Mouse (Mus musculus) monocyte, adult 59 days (primary cell): ENCODE data around the gene Smtnl2. TPM values are rescaled to one million over a fixed set of nuclear protein-coding genes. Genes with fewer than 3 reads are reported as not detected.

Source experiments
- total RNA-seq, 2 experiments: library from RNA; stranded (reverse); gene quantifications; one replicate each; pipeline ENCODE4 v1.2.4; 2023

Gene Smtnl2
- total RNA-seq = 1 to 10 TPM in 1 of 2 experiments, not detected in 1; 2.3 TPM

DNA sequence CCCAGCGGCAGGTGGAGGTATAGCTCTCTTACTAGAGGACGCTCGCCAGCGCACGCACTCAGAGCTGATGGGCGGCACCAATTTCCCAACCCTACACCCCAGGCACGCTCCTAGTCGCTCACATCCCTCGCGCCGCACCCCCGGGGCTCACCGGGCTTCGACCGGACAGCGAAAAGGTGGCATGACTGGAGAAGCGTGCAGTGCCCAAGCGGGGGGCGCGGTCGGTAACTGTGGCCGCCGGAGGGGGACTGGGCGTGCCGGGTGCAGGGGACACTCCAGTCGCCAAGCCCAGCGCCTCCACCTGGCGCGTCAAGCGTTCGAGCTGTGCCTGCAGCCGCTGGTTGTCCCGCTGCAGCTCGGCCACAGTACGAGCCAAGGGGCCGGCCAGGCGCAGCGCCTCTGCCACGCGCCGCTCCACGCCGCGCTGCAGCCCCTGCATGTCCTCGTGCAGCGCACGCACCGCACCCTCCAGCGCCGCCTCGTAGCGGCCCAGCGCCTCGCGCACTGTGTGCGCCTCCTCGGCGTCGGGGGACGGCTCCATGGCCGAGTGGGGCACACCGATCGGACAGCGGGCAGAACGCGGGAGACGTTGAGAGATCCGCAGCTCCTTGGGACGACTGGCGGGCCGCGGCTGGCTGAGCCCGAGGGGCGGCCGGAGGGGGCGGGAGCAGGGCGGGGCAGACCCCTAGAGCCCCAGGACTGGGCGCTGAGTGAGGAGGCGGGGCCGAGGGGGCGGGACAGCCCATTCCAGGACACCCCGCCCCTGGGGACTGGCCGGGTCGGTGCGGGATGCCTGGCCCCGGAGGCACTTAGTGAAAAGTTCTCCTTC is at the start of gene Smtnl2:
Gene Smtnl2 (minus strand): TSS at position 621 of the 829 bp plus-strand sequence.

GRCm38 (mm10) chr11:72440965-72441664 is 29.6 kb upstream of the Smtnl2 start, which contains the start of gene Mybbp1a:
Mybbp1a (plus strand) TSS chr11:72441355.

GRCm38 (mm10) chr11:72434963-72435693 is 23.6 kb upstream of the Smtnl2 start, which contains the start of gene Ggt6:
Ggt6 (plus strand) TSS chr11:72435526.

DNA sequence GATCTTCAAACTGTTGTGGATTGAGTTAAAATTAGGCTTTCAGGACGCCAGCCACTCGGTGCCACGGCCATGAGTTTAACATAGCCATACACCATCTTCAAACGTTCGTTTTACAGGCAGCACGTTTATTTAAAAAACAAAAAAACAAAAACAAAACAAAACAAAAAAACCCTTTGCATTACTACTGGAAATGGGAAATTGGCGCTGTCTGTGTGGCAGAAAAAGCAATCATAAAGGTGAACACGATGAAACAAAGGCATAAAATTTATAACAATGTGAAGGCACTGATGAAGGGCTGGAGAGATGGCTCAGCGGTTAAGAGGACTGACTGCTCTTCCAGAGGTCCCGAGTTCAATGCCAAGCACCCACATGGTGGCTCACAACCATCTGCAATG is 49.2 kb downstream of the Smtnl2 start, which contains the start of gene Tekt1:
Gene Tekt1 (minus strand): TSS at position 96 of the 395 bp plus-strand sequence.

Other genes starting within 250 kb of the Smtnl2 start
- gene Gm43951, start 204.9 kb downstream of the Smtnl2 start, total RNA-seq = under 1 TPM; 0.52 to 0.92 TPM
- 1 to 10 TPM; 6.1 to 9.5 TPM for gene 4933427D14Rik, start 204.3 kb downstream of the Smtnl2 start, total RNA-seq
- gene Txndc17, start 204.2 kb downstream of the Smtnl2 start, total RNA-seq = 10 to 100 TPM; 42.9 to 60.5 TPM
- 10 to 100 TPM; 16.1 to 17.5 TPM for gene Med31, start 196.1 kb downstream of the Smtnl2 start, total RNA-seq
- gene Slc13a5, start 144.5 kb downstream of the Smtnl2 start, total RNA-seq = not detected
- 10 to 100 TPM; 54.0 to 67.0 TPM for gene Xaf1, start 110.1 kb downstream of the Smtnl2 start, total RNA-seq
- under 1 TPM; 0.47 to 0.52 TPM for gene Fbxo39, start 97.3 kb downstream of the Smtnl2 start, total RNA-seq
- not detected for gene Tekt1, start 49.3 kb downstream of the Smtnl2 start, total RNA-seq
- gene Ggt6, start 23.8 kb upstream of the Smtnl2 start, total RNA-seq = not detected
- gene Mybbp1a, start 29.6 kb upstream of the Smtnl2 start, total RNA-seq = 10 to 100 TPM; 69.4 to 73.1 TPM
- gene Spns2, start 78.2 kb upstream of the Smtnl2 start, total RNA-seq = 1 to 10 TPM; 1.3 to 1.8 TPM
- gene Spns3, start 138.8 kb upstream of the Smtnl2 start, total RNA-seq = 10 to 100 TPM; 12.3 to 12.6 TPM
- gene Ube2g1, start 195.6 kb upstream of the Smtnl2 start, total RNA-seq = 10 to 100 TPM; 29.9 to 30.1 TPM